Mouse (Mus musculus) lung, postnatal 0 days (tissue): ENCODE measurements around the gene Bax.

Source experiments
- CTCF ChIP-seq: IDR thresholded peaks from 2 replicates; pipeline ENCODE4 v1.5.1; 2016; ENCODE audit warnings: antibody characterized with exemption, mild to moderate bottlenecking
- EP300 ChIP-seq: IDR thresholded peaks from 2 replicates; pipeline ENCODE4 v1.6.1; 2016; ENCODE audit warnings: antibody characterized with exemption, mild to moderate bottlenecking, control low read depth

- no peak for TF ChIP-seq CTCF
- TF ChIP-seq EP300: peak; percentile 62; the same call in 1 of the 2 replicates
Observed at GRCm38 (mm10) chr7:45460860-45461314, 5.8 kb downstream of the Bax start.
